Mouse (Mus musculus) cerebellum, adult 2 months (tissue): ENCODE results near the gene Rgr. TPM values are rescaled to one million over a fixed set of nuclear protein-coding genes. Genes with fewer than 3 reads are reported as not detected.
"Not testable (repeated sequence)": the region's sequence is repeated elsewhere in the genome, so short reads cannot be mapped to it uniquely, and the experiment has no call there.

Source experiments
- DNase-seq, 2 experiments: peaks; one replicate each; pipeline ENCODE4 v3.0.0; 2021
- H3K27ac ChIP-seq: fragments of 200-500 bp; 2 replicates; pipeline ENCODE4 v1.5.1; 2012; ENCODE audit warnings: low read length, control low read depth, inconsistent platforms; ENCODE audit not compliant: insufficient read depth
- H3K27me3 ChIP-seq: fragments of 200-500 bp; 2 replicates; pipeline ENCODE4 v1.6.1; 2012; ENCODE audit warnings: inconsistent platforms, mild to moderate bottlenecking, low read length, moderate library complexity; ENCODE audit not compliant: control insufficient read depth, insufficient read depth
- H3K4me1 ChIP-seq: fragments of 200-500 bp; 2 replicates; pipeline ENCODE4 v1.6.1; 2011; ENCODE audit warnings: low read length; ENCODE audit not compliant: control insufficient read depth, insufficient read depth
- H3K4me3 ChIP-seq: fragments of 200-500 bp; replicated peaks from 2 replicates; pipeline ENCODE3; 2011; ENCODE audit warnings: mild to moderate bottlenecking, low read depth, low read length, control low read depth; ENCODE audit not compliant: insufficient read depth
- CTCF ChIP-seq: fragments of 200-500 bp; IDR thresholded peaks from 2 replicates; pipeline ENCODE4 v1.5.1; 2011; ENCODE audit warnings: low read depth, mild to moderate bottlenecking, control low read depth, low read length, moderate library complexity, borderline replicate concordance; ENCODE audit not compliant: insufficient read depth
- POLR2A ChIP-seq: fragments of 200-500 bp; IDR thresholded peaks from 2 replicates; pipeline ENCODE4 v1.6.1; 2011; ENCODE audit warnings: low read length, control low read depth, borderline replicate concordance; ENCODE audit not compliant: insufficient read depth
- WGBS: fragments of 180-500 bp; shearing (Covaris S2); methylation state at CpG from one replicate; pipeline ENCODE4 v1.1.7; 2018; 5-methylcytosine and 5-hydroxymethylcytosine counted together
- polyA plus RNA-seq: library from polyadenylated mRNA; depleted of rRNA; stranded (reverse); fragments of >200 nt; gene quantifications from 2 replicates; pipeline ENCODE4 v1.2.3, GENCODE M21; 2012

The Rgr gene
- polyA plus RNA-seq, 1 experiment, result not detected

DNA sequence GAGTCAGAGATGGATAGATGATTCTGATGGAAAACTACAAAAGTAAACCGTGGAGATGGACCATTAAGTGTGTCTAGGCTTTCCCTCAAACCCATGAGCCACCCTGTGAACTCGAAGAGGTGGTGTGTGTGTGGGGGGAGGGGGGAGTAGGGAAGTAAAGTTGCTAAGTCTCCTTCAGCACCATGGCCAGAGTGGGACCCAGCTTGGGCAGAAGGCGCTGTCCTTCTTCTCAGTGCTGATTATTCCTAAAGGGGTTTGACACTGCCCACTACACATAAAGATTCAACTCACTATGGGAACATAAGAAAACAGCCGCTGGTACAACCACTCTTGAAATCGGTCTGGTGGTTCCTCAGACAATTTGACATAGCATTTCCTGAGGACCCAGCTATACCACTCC lies 32.9 kb downstream of the Rgr start:
- DNase-seq, result no peak
- Histone ChIP-seq H3K4me3 (no peak overlapping the region), H3K4me1 (no peaks in the 10 kb centered on the region), H3K27me3 (no peaks in the 10 kb centered on the region), H3K27ac (no peak overlapping the region)
- TF ChIP-seq CTCF (no peak), POLR2A (no peak)
- 51% methylated on average over 5 of the region's 5 CpGs for WGBS

DNA sequence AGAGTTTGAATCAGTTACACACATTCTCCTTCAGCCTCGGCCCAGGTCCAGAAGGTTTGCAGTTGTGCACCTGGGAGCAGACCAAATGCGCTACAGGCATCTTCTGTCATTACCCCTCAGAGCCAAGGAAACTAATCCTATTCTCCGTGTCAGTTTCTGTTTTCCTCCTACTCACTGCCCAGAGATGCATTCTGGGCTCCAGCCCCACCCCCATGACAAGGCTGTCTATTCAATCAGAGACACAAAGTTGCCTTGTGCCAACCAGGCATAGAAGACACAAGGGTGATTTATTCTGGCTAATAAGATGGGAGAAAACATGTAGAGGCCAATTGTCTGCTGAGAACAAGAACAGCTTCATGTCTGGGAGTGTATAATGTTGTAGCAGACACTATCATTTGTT lies 35.1 kb downstream of the Rgr start:
- WGBS, result 23% methylated on average over 3 of the region's 3 CpGs
- Histone ChIP-seq H3K27ac (no peak overlapping the region), H3K27me3 (no peaks in the 10 kb centered on the region), H3K4me1 (no peaks in the 10 kb centered on the region), H3K4me3 (no peak overlapping the region)
- no peak for TF ChIP-seq CTCF
- no peak for TF ChIP-seq POLR2A
- DNase-seq, result peak in 1 of 2 experiments; percentile 10

DNA sequence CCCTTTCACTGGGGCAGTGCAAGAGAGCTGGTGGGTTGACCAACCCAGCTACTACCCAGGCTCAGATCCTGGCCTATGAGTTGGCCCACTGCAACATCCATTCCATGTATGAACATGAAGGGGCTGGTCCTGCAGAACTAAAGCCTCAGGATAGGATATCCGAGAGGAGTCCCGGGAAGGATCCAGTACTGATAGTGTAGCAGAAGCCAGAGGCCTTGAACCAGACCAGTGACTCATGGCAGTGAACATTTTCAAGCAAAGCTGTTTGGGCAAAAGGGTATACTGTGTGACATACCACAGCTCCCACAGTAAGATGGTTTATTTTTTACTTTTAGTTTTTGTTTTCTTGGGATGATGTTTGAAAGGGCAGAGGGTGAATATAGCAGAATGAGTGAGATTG lies 39.1 kb downstream of the Rgr start:
- no peak overlapping the region for H3K27ac ChIP-seq
- WGBS, result 76% methylated on average over 2 of the region's 2 CpGs
- no peak overlapping the region for H3K4me3 ChIP-seq
- no peak for TF ChIP-seq CTCF
- TF ChIP-seq POLR2A, result no peak
- DNase-seq, result no peak
- H3K27me3 ChIP-seq, result no peaks in the 10 kb centered on the region
- no peaks in the 10 kb centered on the region for H3K4me1 ChIP-seq

DNA sequence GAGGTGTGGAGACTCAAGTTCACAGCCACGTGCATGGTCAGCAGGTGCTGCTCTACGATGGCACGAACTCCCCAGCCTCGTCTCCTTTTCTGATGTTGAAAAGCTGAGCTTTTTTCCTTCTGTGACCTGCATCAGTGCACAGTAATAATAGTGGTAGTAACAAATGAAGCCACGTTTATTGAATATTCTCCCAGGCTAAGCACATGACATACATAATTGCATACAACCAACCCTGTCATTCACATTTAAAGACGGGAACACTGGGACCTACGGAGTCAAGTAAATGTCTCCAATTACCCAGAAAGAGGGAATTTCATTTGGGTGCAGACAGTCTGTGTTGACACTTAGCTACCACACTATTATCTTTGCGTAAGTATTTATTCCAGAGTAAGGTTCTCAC lies 42.3 kb downstream of the Rgr start:
- WGBS, result 41% methylated on average over 8 of the region's 8 CpGs
- Histone ChIP-seq H3K27ac (no peak overlapping the region), H3K4me1 (no peaks in the 10 kb centered on the region), H3K4me3 (no peak overlapping the region), H3K27me3 (no peaks in the 10 kb centered on the region)
- no peak for DNase-seq
- TF ChIP-seq CTCF (no peak), POLR2A (no peak)

DNA sequence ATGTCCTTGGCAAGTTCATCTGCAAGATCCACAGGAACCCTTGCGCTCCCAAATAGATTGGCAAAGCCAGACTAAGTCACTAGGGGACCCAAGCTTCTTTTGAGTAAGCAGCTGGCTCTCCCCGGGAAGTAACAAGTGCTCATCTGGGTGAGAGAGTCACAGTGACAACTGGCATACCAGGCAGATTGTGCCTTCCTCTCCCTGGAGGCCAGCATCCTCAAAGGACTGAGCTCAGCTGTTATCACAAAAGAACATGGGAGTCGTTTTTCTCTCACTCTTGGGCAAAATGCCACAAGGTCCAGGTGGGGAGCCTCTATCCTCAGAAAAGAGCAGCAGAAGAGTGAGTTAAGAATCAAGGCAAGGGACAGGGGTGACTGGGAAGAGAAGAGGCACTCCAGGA lies 42.9 kb downstream of the Rgr start:
- no peak for DNase-seq
- H3K27ac ChIP-seq, result no peak overlapping the region
- TF ChIP-seq POLR2A, result no peak
- no peak for TF ChIP-seq CTCF
- WGBS, result 7% methylated on average over 3 of the region's 3 CpGs
- H3K4me1 ChIP-seq, result no peaks in the 10 kb centered on the region
- no peak overlapping the region for H3K4me3 ChIP-seq
- H3K27me3 ChIP-seq, result no peaks in the 10 kb centered on the region

DNA sequence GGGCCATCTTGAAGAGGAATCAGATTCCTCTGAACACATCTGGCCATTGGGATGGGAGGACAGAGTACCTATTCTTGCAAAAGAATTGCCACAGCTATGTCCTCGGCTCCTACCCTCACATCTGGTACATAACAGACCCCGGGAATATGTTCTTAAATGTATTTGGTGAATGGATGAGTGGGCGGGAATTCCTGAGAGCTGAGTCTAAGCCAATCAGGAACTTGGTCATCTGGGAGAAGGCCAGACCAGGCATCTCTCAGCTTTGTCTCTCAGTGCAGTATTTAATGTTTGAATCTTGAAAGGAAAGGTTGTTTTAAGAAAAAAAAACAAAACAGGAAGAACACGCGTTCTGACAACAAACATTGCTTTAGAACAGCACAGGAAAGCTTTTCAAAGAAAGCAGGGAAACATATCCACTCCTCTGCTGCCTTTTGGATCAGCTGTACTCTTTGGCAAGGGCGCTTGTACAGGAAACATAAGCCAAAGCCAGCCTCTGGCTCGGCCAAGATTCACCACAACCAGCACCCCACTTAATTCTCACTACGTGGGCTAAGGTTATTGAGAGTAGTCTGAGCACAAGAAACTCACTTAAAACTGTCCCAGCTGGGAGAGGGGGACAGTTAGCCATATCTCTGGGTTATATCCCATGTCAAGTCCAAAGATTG lies 45.2 kb downstream of the Rgr start:
- Histone ChIP-seq H3K27ac (no peak overlapping the region), H3K27me3 (no peaks in the 10 kb centered on the region), H3K4me1 (no peaks in the 10 kb centered on the region), H3K4me3 (no peak overlapping the region)
- TF ChIP-seq CTCF, result no peak
- TF ChIP-seq POLR2A, result no peak
- WGBS, result 15% methylated on average over 8 of the region's 8 CpGs
- DNase-seq, result no peak

DNA sequence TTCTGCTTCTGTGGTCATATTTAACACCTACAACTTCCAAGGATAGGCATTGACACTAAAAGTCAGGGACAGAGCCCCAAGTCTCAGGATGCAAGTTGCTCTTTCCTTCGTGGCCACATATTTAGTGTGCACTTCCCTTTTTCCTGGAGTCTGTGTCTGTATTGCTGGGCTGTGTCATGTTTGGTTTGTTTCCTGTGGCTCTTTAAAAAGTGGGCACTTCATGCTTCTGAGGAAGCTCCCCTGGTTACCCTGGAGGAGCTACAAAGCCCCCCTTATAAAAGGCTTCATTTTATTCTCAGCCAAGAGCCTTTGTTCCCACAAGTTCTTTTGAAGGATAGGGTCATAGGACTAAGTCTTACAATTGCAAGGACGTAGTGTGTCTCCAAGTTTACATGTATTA lies 45.9 kb downstream of the Rgr start:
- H3K27ac ChIP-seq, result no peak overlapping the region
- H3K27me3 ChIP-seq, result no peaks in the 10 kb centered on the region
- WGBS, result 63% methylated on average over 2 of the region's 2 CpGs
- H3K4me3 ChIP-seq, result no peak overlapping the region
- H3K4me1 ChIP-seq, result no peaks in the 10 kb centered on the region
- no peak for DNase-seq
- TF ChIP-seq CTCF (no peak), POLR2A (no peak)

DNA sequence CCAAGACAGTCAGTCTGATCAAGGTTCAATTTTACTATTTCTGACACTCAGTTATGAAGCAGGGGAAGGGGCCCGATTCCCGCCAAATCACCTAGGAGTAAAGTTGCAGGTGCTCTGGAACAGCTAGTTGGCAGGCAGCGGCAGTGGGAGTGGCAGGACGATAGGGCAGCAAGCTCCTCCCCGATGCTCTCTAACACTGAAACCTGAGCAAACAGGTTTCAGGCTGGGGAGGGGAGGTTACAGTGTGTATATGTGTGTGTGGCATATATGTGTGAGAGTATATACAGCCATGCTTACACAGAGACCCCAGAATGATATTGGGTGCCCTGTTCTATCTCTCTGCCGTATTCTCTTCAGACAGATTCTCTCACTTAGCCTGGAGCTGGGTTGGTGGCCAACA lies 48.0 kb downstream of the Rgr start:
- H3K27ac ChIP-seq, DNase-seq, H3K4me3 ChIP-seq, H3K4me1 ChIP-seq, H3K27me3 ChIP-seq: not testable (repeated sequence)
- 68% methylated on average over 6 of the region's 6 CpGs for WGBS
